Mouse (Mus musculus) heart, adult 2 months (tissue): ENCODE data around the gene Sorcs2. TPM values are rescaled to one million over a fixed set of nuclear protein-coding genes. Genes with fewer than 3 reads are reported as not detected.
A peak's percentile ranks its signal among the peaks of the same experiment; 100 is the strongest.

ENCODE experiments used
- DNase-seq, 2 experiments: peaks; one replicate each; pipeline ENCODE4 v3.0.0; 2021
- H3K27ac ChIP-seq: fragments of 200-600 bp; 2 replicates; pipeline ENCODE4 v1.8.1; 2022
- H3K27me3 ChIP-seq: fragments of 200-500 bp; 2 replicates; pipeline ENCODE4 v1.6.1; 2012; ENCODE audit warnings: mild to moderate bottlenecking, low read length, inconsistent platforms, mixed read lengths; ENCODE audit not compliant: control insufficient read depth, insufficient read depth
- H3K36me3 ChIP-seq: fragments of 200-500 bp; 2 replicates; pipeline ENCODE4 v1.6.1; 2012; ENCODE audit warnings: low read length, inconsistent platforms; ENCODE audit not compliant: control insufficient read depth, insufficient read depth
- H3K4me1 ChIP-seq: fragments of 200-500 bp; 2 replicates; pipeline ENCODE4 v1.6.1; 2011; ENCODE audit warnings: low read length; ENCODE audit not compliant: control insufficient read depth, insufficient read depth
- H3K4me3 ChIP-seq: fragments of 200-600 bp; 2 replicates; pipeline ENCODE4 v1.8.1; 2022
- H3K79me2 ChIP-seq: fragments of 200-500 bp; replicated peaks from 2 replicates; pipeline ENCODE4 v1.6.1; 2012; ENCODE audit warnings: mild to moderate bottlenecking, inconsistent platforms, low read length, moderate library complexity, mixed read lengths; ENCODE audit not compliant: control insufficient read depth, insufficient read depth
- H3K9ac ChIP-seq: fragments of 200-500 bp; 2 replicates; pipeline ENCODE4 v1.6.1; 2012; ENCODE audit warnings: low read depth, mild to moderate bottlenecking, control low read depth, inconsistent platforms, low read length, mixed read lengths
- CTCF ChIP-seq: fragments of 200-600 bp; IDR thresholded peaks from 2 replicates; pipeline ENCODE4 v1.8.1; 2022; ENCODE audit warnings: antibody characterized with exemption, mild to moderate bottlenecking, moderate library complexity
- EP300 ChIP-seq: fragments of 200-500 bp; IDR thresholded peaks from 2 replicates; pipeline ENCODE4 v1.6.1; 2011; ENCODE audit warnings: low read depth, low read length, control low read depth; ENCODE audit not compliant: insufficient read depth
- POLR2A ChIP-seq: fragments of 200-500 bp; IDR thresholded peaks from 2 replicates; pipeline ENCODE4 v1.6.1; 2011; ENCODE audit warnings: mild to moderate bottlenecking, low read depth, low read length, control low read depth; ENCODE audit not compliant: insufficient read depth
- WGBS: fragments of 180-500 bp; shearing (Covaris S2); methylation state at CpG from one replicate; pipeline ENCODE4 v1.1.7; 2018; 5-methylcytosine and 5-hydroxymethylcytosine counted together
- intact Hi-C: fragments of 180-260 bp; cut with DNase I; formaldehyde crosslinking; loops from one replicate; pipeline ENCODE4 v1.15.1; 2025
- polyA plus RNA-seq: library from polyadenylated mRNA; depleted of rRNA; stranded (reverse); fragments of >200 nt; gene quantifications from 2 replicates; pipeline ENCODE4 v1.2.3, GENCODE M21; 2012
- total RNA-seq, 2 experiments: library from RNA; stranded (reverse); gene quantifications; 2 replicates each; pipeline ENCODE4 v1.2.3; 2021

The Sorcs2 gene
- total and polyA plus RNA-seq, 3 experiments: 6.0 to 9.0 (median 7.7) TPM

- TF ChIP-seq CTCF (no peak), POLR2A (no peak), EP300 (no peak)
- intact Hi-C loops: no loop called here
- peaks cover 2% of the 10 kb centered on the region; the same call in 1 of the 2 replicates for H3K4me1 ChIP-seq
- H3K36me3 ChIP-seq: no peaks in the 10 kb centered on the region
- no peak overlapping the region for H3K4me3 ChIP-seq
- DNase-seq: no peak
- 65% methylated on average over 11 of the region's 11 CpGs for WGBS
- H3K27me3 ChIP-seq: no peaks in the 10 kb centered on the region
- H3K27ac ChIP-seq: no peak overlapping the region
- no peaks in the 10 kb centered on the region for H3K79me2 ChIP-seq
- H3K9ac ChIP-seq: no peak overlapping the region
Measured at GRCm38 (mm10) chr5:36205397-36205796, 192.5 kb downstream of the Sorcs2 start.

GRCm38 (mm10) chr5:36203916-36204315 is 194.0 kb downstream of the Sorcs2 start, which contains the start of gene Psapl1:
Gene Psapl1 (plus strand): TSS chr5:36204021.
- intact Hi-C loops: no loop called here
- DNase-seq: peak in 1 of 2 experiments; percentile 42
- TF ChIP-seq POLR2A: no peak
- no peak for TF ChIP-seq EP300
- TF ChIP-seq CTCF: no peak
- H3K4me1 ChIP-seq: no peaks in the 10 kb centered on the region
- no peak within 1 kb of the TSS for H3K27ac ChIP-seq
- no peaks in the 10 kb centered on the region for H3K36me3 ChIP-seq
- WGBS: 68% methylated on average over 10 of the region's 10 CpGs
- H3K4me3 ChIP-seq: no peak within 1 kb of the TSS
- H3K79me2 ChIP-seq: no peaks in the 10 kb centered on the region
- H3K27me3 ChIP-seq: no peaks in the 10 kb centered on the region
- H3K9ac ChIP-seq: no peak within 1 kb of the TSS

- TF ChIP-seq EP300: no peak
- TF ChIP-seq CTCF: no peak
- no peak for TF ChIP-seq POLR2A
- intact Hi-C loops: no loop called here
- no peaks in the 10 kb centered on the region for H3K79me2 ChIP-seq
- no peak overlapping the region for H3K4me3 ChIP-seq
- no peaks in the 10 kb centered on the region for H3K36me3 ChIP-seq
- H3K4me1 ChIP-seq: no peaks in the 10 kb centered on the region
- 81% methylated on average over 5 of the region's 5 CpGs for WGBS
- no peak overlapping the region for H3K27ac ChIP-seq
- H3K27me3 ChIP-seq: no peaks in the 10 kb centered on the region
- no peak for DNase-seq
- no peak overlapping the region for H3K9ac ChIP-seq
Measured at GRCm38 (mm10) chr5:36203421-36203820, 194.5 kb downstream of the Sorcs2 start.

- TF ChIP-seq CTCF (no peak), EP300 (no peak), POLR2A (no peak)
- intact Hi-C loops: no loop called here
- no peak overlapping the region for H3K9ac ChIP-seq
- DNase-seq: no peak
- H3K79me2 ChIP-seq: no peaks in the 10 kb centered on the region
- H3K4me1 ChIP-seq: no peaks in the 10 kb centered on the region
- H3K4me3 ChIP-seq: no peak overlapping the region
- H3K36me3 ChIP-seq: no peaks in the 10 kb centered on the region
- 85% methylated on average over 5 of the region's 5 CpGs for WGBS
- H3K27me3 ChIP-seq: no peaks in the 10 kb centered on the region
- no peak overlapping the region for H3K27ac ChIP-seq
Measured at GRCm38 (mm10) chr5:36202781-36203180, 195.2 kb downstream of the Sorcs2 start.

- no peak for DNase-seq
- TF ChIP-seq POLR2A: no peak
- no peak for TF ChIP-seq CTCF
- TF ChIP-seq EP300: no peak
- H3K4me3 ChIP-seq: no peak overlapping the region
- no peak overlapping the region for H3K27ac ChIP-seq
- intact Hi-C loops: no loop called here
- H3K27me3 ChIP-seq: no peaks in the 10 kb centered on the region
- H3K36me3 ChIP-seq: no peaks in the 10 kb centered on the region
- 61% methylated on average over 1 of the region's 1 CpGs for WGBS
- no peak overlapping the region for H3K9ac ChIP-seq
- no peaks in the 10 kb centered on the region for H3K79me2 ChIP-seq
- H3K4me1 ChIP-seq: no peaks in the 10 kb centered on the region
Measured at GRCm38 (mm10) chr5:36199519-36199918, 198.4 kb downstream of the Sorcs2 start.

- no peak overlapping the region for H3K27ac ChIP-seq
- intact Hi-C loops: no loop called here
- WGBS: 86% methylated on average over 4 of the region's 4 CpGs
- no peak overlapping the region for H3K9ac ChIP-seq
- no peaks in the 10 kb centered on the region for H3K36me3 ChIP-seq
- no peak overlapping the region for H3K4me3 ChIP-seq
- H3K79me2 ChIP-seq: no peaks in the 10 kb centered on the region
- no peak for TF ChIP-seq POLR2A
- TF ChIP-seq EP300: no peak
- no peak for TF ChIP-seq CTCF
- H3K27me3 ChIP-seq: no peaks in the 10 kb centered on the region
- H3K4me1 ChIP-seq: no peaks in the 10 kb centered on the region
- no peak for DNase-seq
Measured at GRCm38 (mm10) chr5:36195436-36195835, 202.5 kb downstream of the Sorcs2 start.

- H3K27ac ChIP-seq: no peak overlapping the region
- H3K9ac ChIP-seq: no peak overlapping the region
- TF ChIP-seq CTCF (no peak), POLR2A (no peak), EP300 (no peak)
- intact Hi-C loops: no loop called here
- no peaks in the 10 kb centered on the region for H3K79me2 ChIP-seq
- H3K36me3 ChIP-seq: no peaks in the 10 kb centered on the region
- H3K4me1 ChIP-seq: no peaks in the 10 kb centered on the region
- H3K27me3 ChIP-seq: no peaks in the 10 kb centered on the region
- no peak overlapping the region for H3K4me3 ChIP-seq
- WGBS: 58% methylated on average over 4 of the region's 4 CpGs
- DNase-seq: peak in 1 of 2 experiments; percentile 17
Measured at GRCm38 (mm10) chr5:36194631-36195030, 203.3 kb downstream of the Sorcs2 start.
